Mouse (Mus musculus) lung, adult 2 months (tissue): ENCODE measurements at regions not wholly inside any gene's neighbourhood (a gene's known extent, or its start where the extent isn't known, plus 50 kb on each side); places are given as distances from the start of the nearest gene placed in this dataset.

Source experiments
- CTCF ChIP-seq: fragments of 200-500 bp; IDR thresholded peaks from 2 replicates; pipeline ENCODE4 v1.5.1; 2011; ENCODE audit warnings: mild to moderate bottlenecking, low read length, control low read depth; ENCODE audit not compliant: insufficient read depth
- POLR2A ChIP-seq: fragments of 200-500 bp; IDR thresholded peaks from 2 replicates; pipeline ENCODE4 v1.6.1; 2011; ENCODE audit warnings: low read depth, mild to moderate bottlenecking, control low read depth, low read length, borderline replicate concordance; ENCODE audit errors: extremely low read depth

- no peak for TF ChIP-seq CTCF
- no peak for TF ChIP-seq POLR2A
Observed at GRCm38 (mm10) chr9:47368015-47368901, 161.7 kb upstream of the Cadm1 start.
